Mouse (Mus musculus): Measurements from ENCODE around the gene Izumo1. TPM values are rescaled to one million over a fixed set of nuclear protein-coding genes. Genes with fewer than 3 reads are reported as not detected.

Izumo1 gene
- polyA plus RNA-seq, 1 experiment from 2014 or later = 0.17 TPM

DNA sequence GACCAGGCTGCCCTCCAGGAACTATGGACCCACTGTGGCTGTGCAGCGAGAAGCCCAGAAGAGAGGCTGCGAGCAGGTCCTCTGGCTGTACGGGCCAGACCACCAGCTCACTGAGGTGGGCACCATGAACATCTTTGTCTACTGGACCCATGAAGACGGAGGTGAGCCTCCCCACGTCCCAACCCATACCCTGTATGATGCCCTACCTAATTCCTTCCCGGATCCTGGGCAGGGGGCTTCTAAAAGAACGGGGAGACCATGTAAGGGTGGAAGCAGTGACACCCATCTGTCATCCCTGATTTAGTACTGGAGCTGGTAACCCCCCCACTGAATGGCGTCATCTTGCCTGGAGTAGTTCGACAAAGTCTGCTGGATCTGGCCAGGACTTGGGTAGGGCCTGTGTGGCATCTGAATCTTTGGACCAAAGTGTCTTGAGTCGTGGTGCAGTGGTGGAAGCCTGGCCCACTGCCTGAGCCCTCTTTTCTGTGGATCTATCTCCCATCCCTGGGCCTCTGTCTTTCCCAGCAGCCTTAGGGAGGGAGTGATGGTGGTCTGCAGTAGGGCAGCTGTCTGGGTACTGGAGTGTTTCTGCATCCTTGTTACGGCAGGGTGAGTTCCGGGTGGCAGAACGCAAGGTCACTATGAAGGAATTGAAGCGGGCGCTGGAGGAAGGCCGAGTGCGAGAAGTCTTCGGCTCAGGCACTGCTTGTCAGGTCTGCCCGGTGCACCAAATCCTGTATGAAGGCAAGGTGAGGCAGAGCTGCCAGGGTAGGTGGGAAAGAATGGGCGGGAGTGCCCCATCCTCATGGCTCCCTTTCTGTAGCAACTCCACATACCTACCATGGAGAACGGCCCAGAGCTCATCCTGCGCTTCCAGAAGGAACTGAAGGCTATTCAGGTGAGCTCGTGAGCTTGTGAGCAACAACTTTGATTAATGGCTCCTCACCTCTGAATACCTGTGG, 33.7 kb upstream of the Izumo1 start:
- Histone ChIP-seq H3K4me3 (replicated peaks; ENCODE audit: low read depth, low read length) (no peak overlapping the region), H3K9ac (ENCODE audit: low read depth, low read length) (no peak overlapping the region), H3K27me3 (ENCODE audit: insufficient read depth, low read length) (no peaks in the 10 kb centered on the region), H3K4me2 (ENCODE audit: low read length) (no peak overlapping the region), H3K4me1 (replicated peaks; ENCODE audit: insufficient read depth, low read length) (0 out of 2 replicates have a peak, but pooled peaks cover 3% of the 10 kb centered on the region), H3K36me3 (ENCODE audit: insufficient read depth, low read length) (peaks cover 16% of the 10 kb centered on the region), H3K9me3 (replicated peaks; ENCODE audit: low read length) (no peaks in the 10 kb centered on the region), H3K27ac (no peak overlapping the region)
- DNase-seq (ENCODE audit: low spot score) (no peak), ATAC-seq (replicated peaks; ENCODE audit: low FRiP score, low read depth) (no peak)
- no peak for TF ChIP-seq CTCF (IDR thresholded peaks at IDR 0.05; ENCODE audit: low read depth)
- WGBS = 86% methylated on average over 23 of the region's 23 CpGs

DNA sequence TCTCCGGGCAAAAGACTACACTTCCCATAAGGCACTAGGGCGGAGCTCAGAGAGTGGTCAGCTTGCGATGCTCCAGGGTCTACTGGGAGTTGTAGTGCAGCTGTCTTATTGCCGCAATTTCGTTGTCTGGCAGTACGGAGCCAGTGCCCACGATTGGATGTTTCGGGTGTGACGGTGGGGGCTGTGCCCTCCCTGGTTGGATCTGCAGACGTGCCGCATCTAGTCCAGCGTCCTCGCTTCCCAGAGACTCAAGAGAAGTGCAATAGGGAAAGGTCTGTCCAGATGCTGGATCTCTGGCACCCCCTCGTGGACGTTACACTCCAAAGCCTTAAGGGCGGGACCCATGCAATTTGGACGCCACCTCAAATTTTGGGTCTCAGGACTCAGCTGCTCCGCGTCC, 32.4 kb upstream of the Izumo1 start:
- DNase-seq (ENCODE audit: low spot score) (peak; percentile 98), ATAC-seq (replicated peaks; ENCODE audit: low FRiP score, low read depth) (peak; percentile 95)
- Histone ChIP-seq H3K9ac (ENCODE audit: low read depth, low read length) (no peak overlapping the region), H3K4me1 (replicated peaks; ENCODE audit: insufficient read depth, low read length) (0 out of 2 replicates have a peak, but pooled peaks cover 3% of the 10 kb centered on the region), H3K9me3 (replicated peaks; ENCODE audit: low read length) (no peaks in the 10 kb centered on the region), H3K27me3 (ENCODE audit: insufficient read depth, low read length) (no peaks in the 10 kb centered on the region), H3K4me2 (ENCODE audit: low read length) (peak overlapping the region; percentile 54), H3K36me3 (ENCODE audit: insufficient read depth, low read length) (peaks cover 16% of the 10 kb centered on the region), H3K4me3 (replicated peaks; ENCODE audit: low read depth, low read length) (peak overlapping the region; percentile 12; the same call in 1 of the 2 replicates), H3K27ac (no peak overlapping the region)
- peak; percentile 96 for TF ChIP-seq CTCF (IDR thresholded peaks at IDR 0.05; ENCODE audit: low read depth)
- 2% methylated on average over 19 of the region's 19 CpGs for WGBS

- no peak overlapping the region for H3K9ac ChIP-seq (ENCODE audit: low read depth, low read length)
- no peaks in the 10 kb centered on the region for H3K27me3 ChIP-seq (ENCODE audit: insufficient read depth, low read length)
- DNase-seq (ENCODE audit: low spot score) = no peak
- WGBS = 96% methylated on average over 5 of the region's 5 CpGs
- ATAC-seq (replicated peaks; ENCODE audit: low FRiP score, low read depth) = no peak
- no peak overlapping the region for H3K4me2 ChIP-seq (ENCODE audit: low read length)
- no peak overlapping the region for H3K27ac ChIP-seq
- no peaks in the 10 kb centered on the region for H3K9me3 ChIP-seq (replicated peaks; ENCODE audit: low read length)
- peaks cover 12% of the 10 kb centered on the region for H3K36me3 ChIP-seq (ENCODE audit: insufficient read depth, low read length)
- H3K4me1 ChIP-seq (replicated peaks; ENCODE audit: insufficient read depth, low read length) = 0 out of 2 replicates have a peak, but pooled peaks cover 3% of the 10 kb centered on the region
- no peak for TF ChIP-seq CTCF (IDR thresholded peaks at IDR 0.05; ENCODE audit: low read depth)
- H3K4me3 ChIP-seq (replicated peaks; ENCODE audit: low read depth, low read length) = no peak overlapping the region
Observed at GRCm38 (mm10) chr7:45589898-45590297, 31.7 kb upstream of the Izumo1 start.

GRCm38 (mm10) chr7:45590874-45591273, 30.7 kb upstream of the Izumo1 start:
- no peaks in the 10 kb centered on the region for H3K9me3 ChIP-seq (replicated peaks; ENCODE audit: low read length)
- peak; percentile 59 for TF ChIP-seq CTCF (IDR thresholded peaks at IDR 0.05; ENCODE audit: low read depth)
- DNase-seq (ENCODE audit: low spot score) (peak; percentile 51), ATAC-seq (replicated peaks; ENCODE audit: low FRiP score, low read depth) (no peak)
- H3K27ac ChIP-seq = no peak overlapping the region
- no peaks in the 10 kb centered on the region for H3K27me3 ChIP-seq (ENCODE audit: insufficient read depth, low read length)
- 0 out of 2 replicates have a peak, but pooled peaks cover 3% of the 10 kb centered on the region for H3K4me1 ChIP-seq (replicated peaks; ENCODE audit: insufficient read depth, low read length)
- 54% methylated on average over 3 of the region's 3 CpGs for WGBS
- H3K36me3 ChIP-seq (ENCODE audit: insufficient read depth, low read length) = peaks cover 3% of the 10 kb centered on the region; the same call in 1 of the 2 replicates
- H3K9ac ChIP-seq (ENCODE audit: low read depth, low read length) = no peak overlapping the region
- H3K4me3 ChIP-seq (replicated peaks; ENCODE audit: low read depth, low read length) = no peak overlapping the region
- H3K4me2 ChIP-seq (ENCODE audit: low read length) = no peak overlapping the region

- no peak for TF ChIP-seq CTCF (IDR thresholded peaks at IDR 0.05; ENCODE audit: low read depth)
- no peak overlapping the region for H3K4me3 ChIP-seq (replicated peaks; ENCODE audit: low read depth, low read length)
- H3K4me2 ChIP-seq (ENCODE audit: low read length) = no peak overlapping the region
- DNase-seq (ENCODE audit: low spot score) = no peak
- no peak overlapping the region for H3K27ac ChIP-seq
- H3K4me1 ChIP-seq (replicated peaks; ENCODE audit: insufficient read depth, low read length) = 0 out of 2 replicates have a peak, but pooled peaks cover 3% of the 10 kb centered on the region
- 79% methylated on average over 7 of the region's 7 CpGs for WGBS
- H3K27me3 ChIP-seq (ENCODE audit: insufficient read depth, low read length) = no peaks in the 10 kb centered on the region
- H3K9me3 ChIP-seq (replicated peaks; ENCODE audit: low read length) = no peaks in the 10 kb centered on the region
- no peaks in the 10 kb centered on the region for H3K36me3 ChIP-seq (ENCODE audit: insufficient read depth, low read length)
- no peak for ATAC-seq (replicated peaks; ENCODE audit: low FRiP score, low read depth)
- H3K9ac ChIP-seq (ENCODE audit: low read depth, low read length) = no peak overlapping the region
Observed at GRCm38 (mm10) chr7:45591880-45592279, 29.7 kb upstream of the Izumo1 start.

GRCm38 (mm10) chr7:45593118-45593815, 28.3 kb upstream of the Izumo1 start:
- Histone ChIP-seq H3K27ac (no peak overlapping the region), H3K4me1 (replicated peaks; ENCODE audit: insufficient read depth, low read length) (0 out of 2 replicates have a peak, but pooled peaks cover 3% of the 10 kb centered on the region), H3K27me3 (ENCODE audit: insufficient read depth, low read length) (no peaks in the 10 kb centered on the region), H3K36me3 (ENCODE audit: insufficient read depth, low read length) (no peaks in the 10 kb centered on the region), H3K4me2 (ENCODE audit: low read length) (no peak overlapping the region), H3K9ac (ENCODE audit: low read depth, low read length) (no peak overlapping the region), H3K4me3 (replicated peaks; ENCODE audit: low read depth, low read length) (no peak overlapping the region), H3K9me3 (replicated peaks; ENCODE audit: low read length) (no peaks in the 10 kb centered on the region)
- WGBS = 14% methylated on average over 10 of the region's 10 CpGs
- TF ChIP-seq CTCF (IDR thresholded peaks at IDR 0.05; ENCODE audit: low read depth) = peak; percentile 96
- no peak for ATAC-seq (replicated peaks; ENCODE audit: low FRiP score, low read depth)
- DNase-seq (ENCODE audit: low spot score) = peak; percentile 89
